Mouse (Mus musculus): ENCODE results near the gene Zbtb20.

The Zbtb20 gene

GRCm38 (mm10) chr16:43080403-43080802, 204.7 kb downstream of the Zbtb20 start:
- no peak for DNase-seq (ENCODE audit: low read depth, low spot score)

- DNase-seq (ENCODE audit: low read depth, low spot score): no peak
Observed at GRCm38 (mm10) chr16:43080923-43081702, 205.4 kb downstream of the Zbtb20 start.

GRCm38 (mm10) chr16:43081995-43082394, 206.3 kb downstream of the Zbtb20 start:
- DNase-seq (ENCODE audit: low read depth, low spot score): no peak

GRCm38 (mm10) chr16:43082801-43083200, 207.1 kb downstream of the Zbtb20 start:
- no peak for DNase-seq (ENCODE audit: low read depth, low spot score)

GRCm38 (mm10) chr16:43090188-43090587, 214.5 kb downstream of the Zbtb20 start:
- DNase-seq (ENCODE audit: low read depth, low spot score): no peak

GRCm38 (mm10) chr16:43094161-43094560, 218.5 kb downstream of the Zbtb20 start:
- DNase-seq (ENCODE audit: low read depth, low spot score): no peak

- no peak for DNase-seq (ENCODE audit: low read depth, low spot score)
Observed at GRCm38 (mm10) chr16:43094756-43095155, 219.1 kb downstream of the Zbtb20 start.

- no peak for DNase-seq (ENCODE audit: low read depth, low spot score)
Observed at GRCm38 (mm10) chr16:43096040-43096439, 220.4 kb downstream of the Zbtb20 start.

GRCm38 (mm10) chr16:43098153-43098552, 222.5 kb downstream of the Zbtb20 start:
- DNase-seq (ENCODE audit: low read depth, low spot score): no peak

- no peak for DNase-seq (ENCODE audit: low read depth, low spot score)
Observed at GRCm38 (mm10) chr16:43098666-43099065, 223.0 kb downstream of the Zbtb20 start.

- no peak for DNase-seq (ENCODE audit: low read depth, low spot score)
Observed at GRCm38 (mm10) chr16:43111288-43111687, 235.6 kb downstream of the Zbtb20 start.

- DNase-seq (ENCODE audit: low read depth, low spot score): no peak
Observed at GRCm38 (mm10) chr16:43113968-43114367, 238.3 kb downstream of the Zbtb20 start.

GRCm38 (mm10) chr16:43129966-43130365, 254.3 kb downstream of the Zbtb20 start:
- DNase-seq (ENCODE audit: low read depth, low spot score): no peak

GRCm38 (mm10) chr16:43130583-43130982, 254.9 kb downstream of the Zbtb20 start:
- no peak for DNase-seq (ENCODE audit: low read depth, low spot score)

- DNase-seq (ENCODE audit: low read depth, low spot score): no peak
Observed at GRCm38 (mm10) chr16:43131077-43131476, 255.4 kb downstream of the Zbtb20 start.

GRCm38 (mm10) chr16:43168506-43168905, 292.8 kb downstream of the Zbtb20 start:
- DNase-seq (ENCODE audit: low read depth, low spot score): peak; percentile 38

GRCm38 (mm10) chr16:43169273-43169905, 293.7 kb downstream of the Zbtb20 start:
- no peak for DNase-seq (ENCODE audit: low read depth, low spot score)

- no peak for DNase-seq (ENCODE audit: low read depth, low spot score)
Observed at GRCm38 (mm10) chr16:43172139-43172538, 296.5 kb downstream of the Zbtb20 start.

GRCm38 (mm10) chr16:43172912-43173311, 297.2 kb downstream of the Zbtb20 start:
- no peak for DNase-seq (ENCODE audit: low read depth, low spot score)

GRCm38 (mm10) chr16:43174815-43175214, 299.1 kb downstream of the Zbtb20 start:
- DNase-seq (ENCODE audit: low read depth, low spot score): no peak

- no peak for DNase-seq (ENCODE audit: low read depth, low spot score)
Observed at GRCm38 (mm10) chr16:43181038-43181437, 305.4 kb downstream of the Zbtb20 start.

- DNase-seq (ENCODE audit: low read depth, low spot score): peak; percentile 9
Observed at GRCm38 (mm10) chr16:43190390-43190789, 314.7 kb downstream of the Zbtb20 start.

Data from CD4-positive, CD25-positive, alpha-beta regulatory T cell, adult 2 months (primary cell).